Mouse (Mus musculus) right cerebral cortex, adult 2 months (tissue): ENCODE measurements around the gene Fgr.
A peak's percentile ranks its signal among the peaks of the same experiment; 100 is the strongest.
"Not testable (repeated sequence)": the region's sequence is repeated elsewhere in the genome, so short reads cannot be mapped to it uniquely, and the experiment has no call there.

Experiments
- DNase-seq, 2 experiments: peaks; one replicate each; pipeline ENCODE4 v3.0.0; 2021 to 2022; ENCODE audit warnings: low spot score in 2 of 2

Gene Fgr

GRCm38 (mm10) chr4:132973814-132974398 is at the start of gene Fgr:
Fgr (plus strand) TSS chr4:132974095.
- DNase-seq = no peak

- not testable (repeated sequence) for DNase-seq
Measured at GRCm38 (mm10) chr4:132926520-132926919, 47.4 kb upstream of the Fgr start.

GRCm38 (mm10) chr4:132930784-132931183 is 43.1 kb upstream of the Fgr start:
- peak; percentile 52 to 63 for DNase-seq

DNA sequence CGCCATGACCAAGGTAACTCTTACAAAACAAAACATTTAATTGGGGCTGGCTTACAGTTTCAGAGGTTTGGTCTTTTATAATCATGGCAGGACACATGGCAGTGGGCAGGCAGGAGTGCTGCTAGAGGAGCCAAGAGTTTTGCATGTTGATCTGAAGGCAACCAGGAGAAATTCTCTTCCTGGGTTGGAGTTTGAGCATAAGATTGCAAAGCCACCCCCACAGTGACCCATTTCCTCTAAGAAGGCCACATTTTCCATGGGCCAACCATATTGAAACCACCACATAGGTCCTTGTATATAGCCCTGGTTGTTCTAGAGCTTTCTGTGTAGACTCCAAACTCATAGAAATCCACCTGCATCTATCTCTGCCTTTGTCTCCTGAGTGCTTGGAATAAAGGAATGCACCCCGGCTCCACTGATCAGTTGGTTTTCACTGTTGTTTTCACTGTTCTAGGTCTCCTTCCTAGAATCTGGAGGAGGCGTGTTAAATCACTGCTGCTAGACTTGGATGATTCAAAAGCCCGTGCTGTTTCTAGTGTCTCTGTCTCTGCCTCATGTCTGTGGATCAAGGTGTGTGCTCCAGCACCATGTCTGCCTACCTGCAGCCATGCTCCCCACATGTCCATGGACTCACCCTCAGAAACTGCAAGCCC is 41.0 kb upstream of the Fgr start:
- DNase-seq = peak; percentile 46 to 51

DNA sequence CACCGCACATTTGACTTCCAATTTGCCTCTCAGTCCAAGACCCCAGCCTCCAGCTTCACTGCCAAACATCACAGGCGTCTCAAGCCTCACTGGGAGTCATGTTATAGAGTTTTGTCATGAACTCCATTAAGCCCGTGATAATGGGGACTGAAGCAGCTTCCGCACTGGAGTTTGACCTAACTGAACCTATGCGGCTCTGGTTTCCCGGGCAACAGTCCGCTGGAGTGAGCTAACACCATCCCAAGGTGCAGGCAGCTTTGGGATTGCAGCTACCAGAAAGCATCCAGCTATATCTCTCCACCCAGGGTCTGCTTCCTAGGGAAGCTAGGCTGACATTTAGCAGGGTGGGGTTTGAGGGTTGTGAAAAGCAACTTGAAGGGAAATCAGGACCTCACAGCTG is 39.3 kb upstream of the Fgr start:
- DNase-seq = no peak

- DNase-seq = peak; percentile 56 to 65
Measured at GRCm38 (mm10) chr4:132938181-132938941, 35.5 kb upstream of the Fgr start.

- DNase-seq = peak; percentile 49 to 66
Measured at GRCm38 (mm10) chr4:132939421-132940127, 34.3 kb upstream of the Fgr start.

- DNase-seq = no peak
Measured at GRCm38 (mm10) chr4:132941012-132941729, 32.7 kb upstream of the Fgr start.

GRCm38 (mm10) chr4:132943088-132943487 is 30.8 kb upstream of the Fgr start:
- DNase-seq = no peak

DNA sequence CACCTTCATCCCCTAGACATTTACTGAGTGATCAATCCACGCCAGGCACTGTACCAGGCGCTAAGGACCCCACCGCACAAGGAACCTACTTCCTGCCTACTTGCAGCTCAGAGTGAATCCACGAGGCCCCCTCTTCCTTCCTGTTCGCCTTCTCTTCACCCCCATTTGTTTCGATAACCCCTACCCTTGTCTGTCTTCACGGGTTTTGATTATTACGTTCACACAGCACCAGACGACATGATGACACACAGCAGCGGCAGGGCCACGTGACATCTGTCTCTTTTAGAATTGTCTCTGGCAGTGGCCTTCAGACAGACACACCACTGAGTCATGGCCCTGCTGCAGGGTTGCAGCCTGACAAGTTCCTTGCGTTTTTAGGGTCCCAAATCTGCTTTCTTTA is 29.8 kb upstream of the Fgr start:
- DNase-seq = no peak

GRCm38 (mm10) chr4:132944776-132945175 is 29.1 kb upstream of the Fgr start:
- no peak for DNase-seq

GRCm38 (mm10) chr4:132945261-132946046 is 28.4 kb upstream of the Fgr start:
- DNase-seq = peak; percentile 89 to 90

GRCm38 (mm10) chr4:132946047-132947001 is 27.6 kb upstream of the Fgr start:
- DNase-seq = peak in 1 of 2 experiments; percentile 52

- DNase-seq = no peak
Measured at GRCm38 (mm10) chr4:132949882-132950532, 23.9 kb upstream of the Fgr start.

DNA sequence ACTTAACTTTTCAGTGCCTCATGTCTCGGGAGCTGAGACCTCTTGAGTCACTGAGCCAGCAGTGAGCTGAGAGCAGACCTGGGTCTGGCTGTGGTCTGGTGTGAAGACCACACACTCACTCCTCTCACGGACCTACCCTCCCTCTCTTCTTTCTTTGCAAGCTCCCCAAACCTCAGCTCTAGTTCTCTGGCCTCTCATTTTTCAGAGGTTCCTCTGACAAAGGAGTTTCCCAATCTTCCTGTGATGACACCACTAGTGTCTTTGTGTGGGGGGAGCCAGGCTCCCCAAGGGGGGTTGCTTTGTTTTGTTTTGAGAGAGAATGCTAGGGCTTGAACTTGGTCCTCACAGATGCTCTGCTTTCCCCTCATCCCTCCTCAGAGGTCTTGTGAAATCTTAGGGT is 22.9 kb upstream of the Fgr start:
- no peak for DNase-seq

DNA sequence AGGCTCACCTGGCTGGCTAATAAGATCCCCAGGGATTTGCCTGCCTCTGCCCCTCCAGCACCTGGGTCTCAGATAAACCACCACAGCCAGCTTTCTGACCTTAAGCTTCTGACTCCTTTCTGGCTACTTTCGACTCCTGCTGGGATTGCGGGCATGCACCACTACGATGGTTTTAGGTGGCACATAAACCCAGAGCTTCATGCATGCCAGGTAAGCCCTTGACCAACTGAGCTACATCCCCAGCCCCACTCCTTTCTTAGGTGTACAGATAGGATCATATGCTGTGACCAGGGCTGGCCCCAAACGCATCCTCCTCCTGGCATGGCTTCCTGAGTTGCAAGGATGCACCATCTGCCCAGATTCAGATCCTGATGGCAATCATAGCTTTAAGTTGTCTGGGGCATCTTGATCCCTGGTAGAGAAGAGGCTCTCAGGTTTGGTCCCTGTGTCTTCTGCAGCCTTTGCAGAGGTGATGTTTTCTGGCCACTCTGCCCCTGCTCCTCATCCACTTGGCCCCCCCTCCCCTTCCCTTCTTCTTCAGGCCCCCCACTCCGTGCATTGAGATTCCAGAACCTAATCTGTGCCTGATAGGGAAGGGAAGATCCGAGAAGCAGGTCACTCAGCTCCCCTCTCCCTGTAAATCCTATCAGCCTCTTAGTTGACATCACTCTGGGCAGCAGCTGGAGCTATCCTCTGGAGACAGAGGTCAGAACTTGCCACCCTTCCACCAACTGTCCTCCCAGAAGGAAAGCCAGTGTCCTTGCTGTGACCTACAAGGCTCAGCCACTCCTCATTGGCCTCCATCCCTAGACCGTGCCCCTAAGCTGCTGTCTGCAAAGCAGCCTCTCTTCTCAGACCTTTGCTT is 19.1 kb upstream of the Fgr start:
- no peak for DNase-seq

DNA sequence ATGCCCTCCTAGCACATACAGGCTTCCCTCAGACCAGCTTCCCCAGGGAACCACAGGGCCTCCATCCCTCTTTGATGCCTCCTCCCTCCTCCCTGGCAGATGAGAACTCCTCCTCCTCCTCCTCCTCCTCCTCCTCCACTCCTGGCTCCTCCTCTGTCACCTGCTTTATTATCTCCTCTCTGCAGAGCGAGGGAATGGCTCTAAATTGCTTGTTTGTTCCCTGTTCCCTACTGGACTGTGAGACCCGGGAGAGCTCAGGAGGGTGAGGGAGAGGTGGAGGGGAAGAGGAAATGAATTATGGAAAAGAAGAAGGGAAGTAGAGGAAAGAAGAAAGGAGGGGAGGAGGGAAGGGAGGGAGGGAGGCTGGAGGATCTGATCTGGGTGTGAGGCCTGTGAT is 18.5 kb upstream of the Fgr start:
- DNase-seq = no peak
